Mouse (Mus musculus) G1E (cell line): Measurements from ENCODE around the gene Slc39a13.

Experiments used
- CTCF ChIP-seq: IDR thresholded peaks from 2 replicates; pipeline ENCODE4 v1.5.1; 2012; ENCODE audit warnings: low read depth, low read length, inconsistent platforms, mixed read lengths
- GATA1 ChIP-seq: IDR thresholded peaks from 2 replicates; pipeline ENCODE4 v1.6.1; 2012; ENCODE audit warnings: borderline replicate concordance, low read length, inconsistent platforms, mixed read lengths
- GATA2 ChIP-seq: IDR thresholded peaks from 2 replicates; pipeline ENCODE4 v1.6.1; 2012; ENCODE audit warnings: low read depth, low read length, inconsistent platforms, borderline replicate concordance
- TAL1 ChIP-seq: conservative IDR thresholded peaks from 2 replicates; pipeline ENCODE4 v1.6.1; 2012; ENCODE audit warnings: low read depth, low read length, inconsistent platforms, mixed read lengths

DNA sequence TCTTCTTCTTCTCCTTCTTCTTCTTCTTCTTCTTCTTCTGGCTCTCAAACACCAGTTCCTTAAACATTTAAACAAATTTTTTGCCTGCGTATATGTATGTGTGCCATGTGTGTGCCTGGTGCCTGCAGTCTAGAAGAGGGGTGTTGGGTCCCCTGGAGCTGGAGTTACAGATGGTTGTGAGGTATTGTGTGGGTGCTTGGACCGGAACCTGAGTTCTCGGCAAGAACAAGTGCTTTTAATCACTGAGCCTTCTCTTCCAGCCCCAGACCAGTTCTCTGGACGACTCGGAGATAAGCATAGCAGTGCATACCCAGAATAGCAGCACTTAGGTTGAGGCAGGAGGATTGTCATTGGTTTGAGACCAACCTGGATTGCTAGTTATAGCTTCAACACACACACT is 46.6 kb upstream of the Slc39a13 start:
- no peak for TF ChIP-seq CTCF
- TF ChIP-seq GATA1, result no peak
- no peak for TF ChIP-seq TAL1
- no peak for TF ChIP-seq GATA2
